Mouse (Mus musculus): ENCODE results near the gene Msi2.

Gene Msi2

DNA sequence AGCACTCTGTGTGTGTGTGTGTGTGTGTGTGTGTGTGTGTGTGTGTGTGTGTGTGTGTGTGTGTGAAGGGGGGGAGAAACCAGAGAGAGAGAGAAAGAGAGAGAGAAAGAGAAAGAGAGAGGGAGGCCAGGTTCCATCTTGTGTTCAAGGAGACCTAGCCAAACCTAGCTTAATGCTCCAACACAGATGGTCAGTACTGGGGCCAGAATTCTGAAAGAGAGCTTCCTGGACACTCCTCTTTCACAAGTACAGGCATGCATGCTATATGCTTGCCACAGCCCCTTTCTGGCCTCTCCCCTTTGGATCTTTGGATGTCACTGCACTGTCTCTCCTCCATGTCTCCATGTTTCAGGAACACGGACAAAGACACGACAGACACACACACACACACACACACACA lies 41.7 kb downstream of the Msi2 start:
- DNase-seq (ENCODE audit: low read depth, low spot score), result no peak

DNA sequence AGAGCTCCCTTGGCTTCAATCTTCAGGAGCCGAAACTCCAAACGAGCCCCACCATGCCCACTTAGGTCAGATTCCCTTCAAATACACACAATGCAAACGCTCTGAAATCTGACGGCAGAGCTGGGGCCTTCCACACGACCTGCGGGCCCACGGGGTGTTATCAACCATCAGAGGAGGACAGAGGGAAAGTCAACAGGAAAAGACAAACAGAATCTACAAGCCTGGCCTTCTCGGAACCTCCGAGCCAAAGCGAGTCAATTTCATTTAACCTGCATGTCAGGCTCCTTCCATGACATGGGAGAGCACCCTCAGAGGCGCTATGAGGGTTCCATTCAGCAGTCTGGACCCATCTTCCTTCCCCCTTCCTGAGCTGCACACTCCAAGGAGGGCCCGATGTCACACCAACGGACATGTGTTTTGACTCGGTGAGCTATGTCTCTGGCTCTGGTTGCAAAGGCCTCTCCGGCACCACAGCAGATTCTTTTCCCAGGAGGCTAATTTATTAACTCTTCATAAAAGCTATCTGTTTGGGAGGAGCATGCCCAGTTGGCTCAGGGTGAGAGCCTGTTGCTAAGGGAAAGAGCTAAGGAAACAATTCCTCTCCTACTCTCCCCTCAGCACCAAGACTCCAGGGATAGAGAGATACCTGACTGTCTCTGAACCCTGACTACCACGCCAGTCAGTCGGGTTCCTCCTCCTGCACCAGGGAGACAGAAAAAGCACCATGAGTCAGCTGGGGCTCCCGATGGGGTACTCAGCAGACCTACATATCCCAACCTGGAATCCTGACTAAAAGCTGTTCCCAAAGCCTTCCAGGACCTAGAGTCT lies 42.6 kb downstream of the Msi2 start:
- DNase-seq (ENCODE audit: low read depth, low spot score), result no peak

DNA sequence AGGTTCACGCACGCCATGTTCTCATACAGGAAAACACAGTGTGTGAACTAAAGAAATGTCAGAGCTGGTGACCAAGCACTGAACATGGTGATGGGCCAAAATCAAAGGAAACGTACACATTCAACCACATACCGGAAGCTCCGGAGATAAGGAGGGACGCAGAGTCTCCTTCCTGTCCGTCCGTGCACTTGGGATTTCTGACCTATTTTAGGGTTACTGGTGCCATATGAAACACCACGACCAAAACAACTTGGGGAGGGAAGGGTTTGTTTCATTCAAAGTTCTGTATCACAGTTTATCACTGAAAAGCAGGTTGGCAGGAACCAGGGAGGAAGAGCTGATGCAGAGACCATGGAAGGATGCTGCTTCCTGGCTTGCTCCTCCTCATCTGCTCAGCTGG lies 44.2 kb downstream of the Msi2 start:
- DNase-seq (ENCODE audit: low read depth, low spot score), result no peak

DNA sequence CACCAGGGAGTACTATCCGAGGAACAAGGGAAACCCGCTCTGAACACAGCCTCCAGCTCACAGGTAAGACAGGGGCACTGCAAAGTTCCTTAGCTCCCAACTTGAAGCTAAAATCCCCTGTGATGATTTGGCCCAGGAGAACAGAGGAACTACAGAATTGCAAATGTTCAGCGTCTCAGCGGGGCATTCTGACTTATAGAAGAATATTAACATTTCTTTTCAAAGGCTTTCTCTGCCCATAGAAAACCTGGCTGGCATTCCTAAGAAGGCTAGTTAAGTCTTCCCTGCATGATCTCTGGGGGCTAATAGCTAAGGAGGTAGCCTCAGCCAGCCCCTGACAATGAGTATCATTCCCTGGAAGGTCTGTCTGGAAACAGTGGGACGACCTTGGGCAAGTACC lies 47.4 kb downstream of the Msi2 start:
- no peak for DNase-seq (ENCODE audit: low read depth, low spot score)

DNA sequence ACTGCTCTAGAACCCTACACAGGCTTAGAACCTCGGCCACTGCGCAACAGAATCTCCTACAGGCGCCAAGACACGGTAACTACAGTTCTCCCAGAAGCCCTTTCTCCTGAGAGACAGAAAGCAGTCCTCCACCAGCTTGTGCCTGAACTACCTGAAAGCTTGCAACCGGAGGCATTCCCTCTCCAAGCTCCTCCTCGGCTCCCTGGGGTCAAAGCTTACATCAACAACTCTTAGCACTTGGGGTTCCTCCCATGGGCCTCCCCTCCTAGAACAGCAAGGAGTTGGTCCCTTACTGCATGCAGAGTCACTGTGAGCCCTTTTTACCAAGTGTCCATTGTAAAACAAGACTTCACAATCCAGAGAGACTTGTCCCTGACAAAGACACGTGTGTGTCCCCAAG lies 49.2 kb downstream of the Msi2 start:
- no peak for DNase-seq (ENCODE audit: low read depth, low spot score)

DNA sequence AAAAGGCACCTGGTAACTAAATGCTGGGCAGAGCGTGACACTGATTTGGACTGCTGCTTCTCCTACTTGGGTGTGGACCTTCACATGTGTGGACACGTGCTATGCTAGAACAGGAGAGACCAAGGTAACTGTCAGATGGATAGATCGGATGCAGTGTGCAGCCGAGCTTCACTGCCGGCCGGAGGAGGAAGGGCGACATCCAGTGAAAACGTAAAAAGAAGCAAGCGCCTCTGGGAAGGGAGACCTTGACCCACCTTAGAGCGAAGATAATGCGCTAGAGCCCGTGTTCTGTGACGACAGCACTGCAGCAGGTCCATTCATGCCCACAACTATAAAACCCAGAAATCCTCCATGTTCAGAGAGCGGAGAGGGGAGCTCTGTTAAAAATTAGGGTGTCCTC lies 50.0 kb downstream of the Msi2 start:
- DNase-seq (ENCODE audit: low read depth, low spot score), result no peak

DNA sequence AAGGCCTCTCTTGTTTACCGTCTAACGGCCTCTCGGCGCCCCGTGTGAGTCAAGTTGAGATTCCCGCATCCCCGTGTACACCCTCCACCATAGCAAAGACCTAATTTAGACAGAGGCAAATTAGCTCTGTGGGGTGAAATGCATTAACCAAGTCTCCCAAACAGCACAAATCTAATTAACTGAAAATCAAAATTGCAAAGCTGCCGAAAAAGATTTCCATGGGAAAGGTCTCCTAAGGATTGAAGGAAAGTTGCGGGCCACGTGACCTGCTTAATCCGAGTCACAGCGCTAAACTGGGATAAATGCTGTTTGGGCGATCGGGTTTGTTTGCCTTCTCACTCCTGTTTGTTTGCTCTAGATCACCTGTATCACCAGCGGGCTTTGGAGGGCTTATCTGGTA lies 52.5 kb downstream of the Msi2 start:
- no peak for DNase-seq (ENCODE audit: low read depth, low spot score)

DNA sequence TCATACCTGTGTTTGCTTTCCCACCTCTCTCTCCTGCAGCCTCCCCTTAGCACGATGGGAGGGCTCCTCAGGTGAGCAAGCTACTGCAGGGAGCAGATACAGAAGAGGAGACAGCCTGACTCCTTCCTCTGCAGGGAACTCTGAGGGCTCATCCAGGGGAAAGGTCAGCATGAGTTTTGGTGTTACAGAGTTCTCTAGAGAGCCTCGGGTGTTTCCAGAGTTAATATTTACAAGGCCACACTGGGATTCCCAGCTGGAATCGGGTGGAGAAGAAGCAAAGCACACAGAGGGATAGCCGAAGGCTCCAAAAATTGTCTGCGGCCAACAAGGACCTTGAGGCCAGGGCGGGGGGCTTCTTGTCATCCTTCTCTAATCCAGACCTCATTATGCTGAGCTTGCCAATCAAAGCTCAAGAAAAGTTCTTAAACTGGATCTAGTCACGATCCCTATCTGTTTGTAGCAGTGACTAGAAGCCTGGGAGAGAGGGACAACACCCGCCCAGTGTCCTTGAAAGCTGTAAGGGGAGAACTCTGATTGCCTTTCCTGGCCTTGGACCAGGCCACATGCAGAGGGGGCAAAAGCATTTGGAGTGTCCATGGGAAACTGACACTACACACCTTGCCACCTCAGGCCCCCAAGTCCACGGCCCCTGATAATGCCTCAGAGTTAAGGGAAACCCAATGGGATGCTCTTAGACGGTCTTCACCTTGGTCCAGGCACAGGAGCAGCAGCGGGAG lies 56.7 kb downstream of the Msi2 start:
- DNase-seq (ENCODE audit: low read depth, low spot score), result no peak

DNA sequence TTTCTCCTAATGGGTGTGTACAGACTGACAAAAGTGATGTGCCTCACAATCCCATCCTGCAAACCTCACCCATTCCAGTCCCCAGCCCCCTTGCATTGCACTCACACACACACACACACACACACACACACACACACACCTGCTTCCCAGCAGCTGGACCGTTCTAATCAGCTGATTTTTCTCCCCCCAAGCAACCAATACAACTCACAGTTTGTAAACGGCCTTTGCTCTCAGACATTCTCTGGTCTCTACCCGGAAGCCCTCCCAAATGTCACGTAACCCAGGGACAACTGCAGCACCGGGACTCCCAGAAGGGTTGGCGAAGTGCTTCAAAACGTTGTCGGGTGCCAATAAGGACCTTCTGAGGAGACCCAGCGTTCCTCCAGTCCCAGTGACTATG lies 57.9 kb downstream of the Msi2 start:
- DNase-seq (ENCODE audit: low read depth, low spot score), result no peak

DNA sequence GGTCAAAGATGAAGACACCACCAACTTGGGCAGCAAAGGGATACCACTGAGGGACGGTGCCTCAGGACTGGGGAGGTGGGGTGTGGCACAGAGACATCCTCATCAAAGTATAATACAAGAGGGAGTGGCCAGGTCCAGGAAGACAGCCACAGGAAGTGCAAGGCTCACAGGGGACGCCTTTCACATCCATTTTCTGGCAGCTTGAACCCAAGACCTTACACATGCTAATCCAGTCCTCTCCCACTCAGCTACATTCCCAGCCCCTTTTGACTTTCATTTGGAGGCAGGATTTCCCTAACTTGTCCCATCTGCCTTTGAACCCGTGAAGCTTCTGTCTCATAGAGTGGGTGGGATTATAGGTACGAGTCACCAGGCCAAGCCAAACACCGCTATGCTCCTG lies 59.4 kb downstream of the Msi2 start:
- DNase-seq (ENCODE audit: low read depth, low spot score), result no peak

DNA sequence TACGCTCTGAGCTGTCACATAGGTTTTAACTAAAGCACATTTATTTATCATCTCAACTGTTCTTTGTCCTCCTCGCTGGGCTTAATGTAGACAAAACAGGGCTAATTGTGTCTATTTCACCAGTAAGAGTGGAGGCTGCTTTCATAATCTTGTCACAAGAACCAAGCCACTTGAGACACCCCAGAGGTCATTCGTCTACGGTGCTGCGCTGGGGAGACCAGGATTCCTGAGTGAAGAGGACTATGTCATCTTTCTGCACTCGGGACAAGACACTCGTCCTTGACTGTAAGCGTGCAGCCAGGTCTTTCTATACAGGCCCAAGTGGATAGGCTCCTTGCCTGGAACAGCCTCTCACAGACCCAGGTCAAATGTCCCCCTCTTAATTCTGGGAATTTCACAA lies 62.5 kb downstream of the Msi2 start:
- DNase-seq (ENCODE audit: low read depth, low spot score), result no peak

DNA sequence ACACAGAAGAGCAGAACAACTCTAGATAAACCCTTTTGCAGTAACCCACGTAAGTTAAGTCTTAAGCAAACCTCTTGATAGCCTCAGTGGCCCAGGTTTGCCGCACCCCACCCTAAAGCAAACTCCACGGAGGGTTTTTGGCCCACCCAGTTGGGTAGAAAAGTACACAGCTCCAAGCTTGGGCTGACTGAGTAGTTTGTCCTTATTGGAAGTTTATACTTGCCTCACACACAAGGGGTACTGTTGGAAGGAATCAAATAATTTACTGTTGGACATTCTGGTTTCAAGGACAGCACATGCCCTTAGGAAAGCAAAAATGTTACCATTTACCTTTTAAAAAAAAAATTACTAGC lies 63.1 kb downstream of the Msi2 start:
- no peak for DNase-seq (ENCODE audit: low read depth, low spot score)

DNA sequence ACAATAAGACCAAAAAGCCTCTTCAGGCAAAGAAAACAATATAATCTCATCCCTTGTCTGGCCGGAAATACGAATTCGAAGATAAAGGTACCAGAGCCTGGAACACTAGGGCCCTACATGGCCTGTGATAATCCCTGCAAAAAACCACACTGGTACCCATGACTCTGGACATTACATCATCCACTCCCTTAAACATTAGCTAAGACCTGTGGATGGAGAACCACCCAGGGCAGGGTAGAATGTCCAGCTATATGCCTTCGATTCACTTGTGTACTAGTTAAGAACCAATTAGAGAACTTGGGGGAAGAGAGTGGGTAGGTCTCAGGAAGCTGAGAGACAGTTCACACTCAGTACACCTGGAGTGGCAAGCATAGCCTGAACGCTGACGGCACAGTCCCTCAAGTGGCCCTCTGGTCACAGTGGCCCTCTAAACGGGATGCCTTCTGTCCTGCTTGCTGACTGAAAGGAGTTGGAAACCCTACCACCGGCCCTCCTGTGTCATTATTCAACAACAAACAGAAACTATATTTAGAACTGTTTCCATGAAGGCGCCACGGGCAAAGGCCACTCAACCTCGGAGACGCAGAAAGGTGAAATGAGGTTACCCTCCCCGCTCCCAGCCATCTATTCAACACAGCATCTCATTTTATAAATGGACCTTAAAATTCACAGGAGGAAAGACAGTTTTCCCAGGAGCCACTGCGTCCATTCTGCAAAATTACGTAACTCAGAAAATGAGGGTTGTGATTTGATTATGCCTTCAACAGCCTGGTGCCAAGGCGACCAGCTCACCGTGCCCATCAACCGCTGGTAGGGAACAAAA lies 63.7 kb downstream of the Msi2 start:
- DNase-seq (ENCODE audit: low read depth, low spot score), result no peak

DNA sequence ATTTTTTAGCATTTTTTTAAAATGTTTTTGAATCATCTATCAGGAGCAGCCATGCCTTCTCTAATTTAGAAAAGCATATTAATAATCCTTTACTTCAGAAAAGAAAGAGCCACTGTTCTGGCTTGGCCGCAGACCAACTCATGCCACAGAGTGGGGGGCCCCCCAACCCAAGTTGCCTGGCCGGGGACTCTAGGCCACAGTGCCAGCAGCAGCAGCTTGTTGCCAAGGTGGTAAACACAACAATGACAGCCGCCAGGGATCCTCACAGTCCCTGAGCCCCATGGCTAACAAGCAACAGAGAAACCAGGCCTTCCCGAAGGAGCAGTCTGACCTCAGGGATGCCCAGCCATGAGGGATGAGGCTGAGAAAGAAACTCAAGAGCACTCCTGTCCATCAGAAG lies 68.0 kb downstream of the Msi2 start:
- no peak for DNase-seq (ENCODE audit: low read depth, low spot score)

DNA sequence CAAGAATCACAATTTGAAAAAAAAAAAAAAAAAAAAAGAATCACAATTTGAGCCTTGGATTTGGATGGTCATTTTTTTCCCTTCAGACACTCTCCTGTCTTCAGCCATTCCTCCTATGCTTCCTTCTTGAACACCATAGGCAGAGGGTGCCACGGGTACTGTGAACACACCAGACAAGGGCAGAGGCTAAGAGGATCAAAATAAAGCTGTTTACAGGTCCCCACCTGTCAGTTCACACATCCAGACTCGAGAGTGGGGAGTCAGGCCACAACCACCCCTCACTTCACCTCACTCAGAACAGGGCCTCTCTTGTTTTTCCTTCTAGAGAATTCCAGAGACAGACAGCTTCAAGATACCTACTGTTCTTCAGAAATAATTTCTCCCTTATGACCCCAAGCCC lies 69.3 kb downstream of the Msi2 start:
- no peak for DNase-seq (ENCODE audit: low read depth, low spot score)

DNA sequence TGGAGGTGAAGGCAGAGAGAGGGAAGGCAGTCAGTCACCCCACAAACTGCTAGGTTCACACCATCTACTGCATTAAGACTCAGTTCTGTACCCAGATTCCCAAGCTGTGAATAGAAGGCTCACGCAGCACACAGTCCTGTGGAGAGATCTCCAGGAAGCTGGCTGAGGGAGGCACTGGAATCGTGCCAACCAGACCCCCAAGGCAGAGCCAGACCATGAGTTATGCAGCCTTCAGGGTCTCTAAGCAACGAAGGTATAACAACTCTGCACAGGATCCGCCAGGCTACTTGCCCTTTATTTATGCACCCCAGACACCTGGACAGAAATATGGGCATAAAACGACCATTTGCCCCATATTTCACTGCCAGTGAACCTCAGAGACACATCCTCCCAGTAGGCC lies 69.9 kb downstream of the Msi2 start:
- no peak for DNase-seq (ENCODE audit: low read depth, low spot score)

DNA sequence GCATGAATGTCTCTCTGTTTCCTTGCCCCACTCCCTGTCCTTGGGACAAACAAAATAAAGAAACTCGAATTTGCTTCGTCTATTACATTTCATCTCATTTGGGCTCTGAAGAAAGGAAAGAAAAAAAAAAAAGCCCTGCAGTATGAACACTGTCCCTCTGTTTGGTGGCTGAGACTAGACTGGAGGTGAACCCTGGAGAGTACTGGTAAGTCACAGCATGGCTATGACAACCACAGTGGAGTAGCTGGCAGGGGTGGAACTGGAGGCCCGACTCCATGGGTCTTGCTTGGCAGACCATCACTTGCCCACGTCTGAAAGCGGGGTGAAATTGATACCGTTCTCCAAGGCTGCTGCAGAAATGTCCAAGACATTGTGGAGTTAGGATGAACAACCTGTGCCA lies 71.8 kb downstream of the Msi2 start:
- DNase-seq (ENCODE audit: low read depth, low spot score), result no peak

DNA sequence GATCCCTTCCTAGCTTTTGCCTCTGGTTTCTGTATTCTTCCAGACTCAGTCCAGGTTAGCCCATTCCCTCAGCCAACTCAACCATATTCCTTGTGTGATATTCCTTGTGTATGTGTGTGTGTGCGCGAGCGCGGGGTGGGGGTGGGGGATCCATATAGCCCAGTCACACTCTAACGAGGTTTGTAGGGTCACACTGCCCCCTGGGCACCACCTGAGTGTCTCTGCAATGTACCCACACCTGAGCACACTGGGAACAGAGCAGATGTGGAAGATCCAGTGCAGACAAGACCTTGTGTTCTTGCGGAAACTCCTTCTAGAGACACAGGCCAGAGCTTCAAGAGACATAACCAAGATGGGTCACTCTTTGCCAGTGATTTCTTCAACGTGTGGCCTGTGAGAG lies 72.5 kb downstream of the Msi2 start:
- no peak for DNase-seq (ENCODE audit: low read depth, low spot score)

DNA sequence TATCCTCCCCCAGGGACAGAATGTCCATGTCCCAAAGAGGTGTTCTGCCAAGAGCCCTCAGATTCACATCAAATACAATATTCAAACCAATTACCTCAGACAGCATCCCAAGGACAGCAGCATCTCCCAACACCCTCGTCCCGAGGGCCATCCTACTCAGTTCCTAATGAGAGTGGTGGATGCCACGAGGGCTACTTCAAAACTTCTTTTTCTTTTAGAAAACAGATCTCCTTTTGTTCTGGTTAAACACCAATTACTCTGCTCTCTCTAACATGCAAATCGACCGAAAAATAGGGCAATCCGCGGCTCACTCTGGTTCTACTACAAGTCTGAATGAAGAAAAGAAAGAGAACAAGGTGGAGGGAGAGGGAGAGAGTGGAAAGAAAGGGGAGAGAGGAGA lies 73.6 kb downstream of the Msi2 start:
- DNase-seq (ENCODE audit: low read depth, low spot score), result no peak

DNA sequence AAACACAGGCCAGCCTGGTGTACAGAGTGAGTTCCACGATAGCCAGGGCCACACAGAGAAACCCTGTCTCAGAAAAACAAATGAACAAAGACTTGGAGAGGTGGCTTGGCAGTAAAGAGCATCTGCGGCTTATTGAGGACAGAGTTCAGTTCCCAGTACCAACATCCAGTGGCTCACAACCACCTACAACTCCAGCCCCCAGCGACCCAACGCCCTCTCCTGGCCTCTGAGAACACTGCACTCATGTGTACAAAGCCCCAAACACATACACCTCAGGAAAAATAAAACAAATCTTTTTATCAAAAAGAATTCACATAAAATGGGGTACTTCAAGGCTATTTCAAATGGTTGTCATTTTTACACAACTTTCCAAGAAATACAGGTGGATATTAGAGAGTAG lies 78.5 kb downstream of the Msi2 start:
- DNase-seq (ENCODE audit: low read depth, low spot score), result no peak

DNA sequence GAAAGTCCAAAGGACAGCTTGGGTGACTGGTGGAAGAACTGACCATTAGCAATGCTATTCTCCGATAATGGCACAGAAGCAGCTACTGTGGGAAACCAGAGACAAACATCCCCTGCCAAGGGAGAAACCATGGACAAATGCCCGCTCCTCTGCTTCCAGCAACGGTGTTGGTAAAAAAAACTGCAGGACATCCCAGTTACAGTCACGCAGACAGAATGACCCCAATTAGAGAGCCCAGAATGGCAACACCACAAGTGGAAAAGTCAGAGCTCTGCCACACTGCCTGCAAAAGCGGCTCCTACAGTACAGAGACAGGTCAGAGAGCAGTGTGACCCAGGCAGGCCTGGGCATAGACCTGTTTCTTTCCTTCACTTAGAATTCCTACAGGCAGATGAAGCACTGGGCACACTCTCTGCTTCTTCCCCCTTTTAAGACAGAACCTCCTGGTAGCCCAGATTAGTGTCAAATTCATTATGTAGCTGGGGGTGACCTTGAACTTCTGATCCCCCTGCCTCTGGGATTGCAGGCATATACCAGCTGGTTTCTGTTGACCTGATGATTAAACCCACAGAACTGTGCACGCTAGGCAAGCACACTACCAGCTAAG lies 79.3 kb downstream of the Msi2 start:
- no peak for DNase-seq (ENCODE audit: low read depth, low spot score)

DNA sequence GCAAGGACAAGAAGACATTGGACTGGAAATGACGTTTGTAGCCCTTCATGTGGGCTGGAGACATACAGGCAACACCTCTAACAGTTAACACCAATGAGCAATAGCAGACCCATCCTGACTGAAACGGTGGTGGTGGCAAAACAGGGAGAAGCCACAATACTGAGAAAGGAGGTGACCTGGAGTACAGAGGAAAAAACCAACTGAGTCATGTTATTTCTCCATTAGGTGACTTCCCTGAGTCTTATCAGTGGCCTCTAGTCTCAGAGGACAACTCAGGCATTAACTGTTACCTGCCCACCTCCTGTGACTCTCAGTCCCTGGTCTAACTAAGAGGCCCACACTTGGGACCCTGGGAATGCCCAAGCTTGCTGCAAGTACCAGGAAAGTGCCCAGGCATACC lies 80.1 kb downstream of the Msi2 start:
- DNase-seq (ENCODE audit: low read depth, low spot score), result no peak
